Mouse (Mus musculus): ENCODE measurements around the gene Serpinc1. TPM values are rescaled to one million over a fixed set of nuclear protein-coding genes. Genes with fewer than 3 reads are reported as not detected.
"Not testable (repeated sequence)": the region's sequence is repeated elsewhere in the genome, so short reads cannot be mapped to it uniquely, and the experiment has no call there.

The Serpinc1 gene
- polyA plus RNA-seq, 2 experiments = 4.9 to 6.2 TPM

DNA sequence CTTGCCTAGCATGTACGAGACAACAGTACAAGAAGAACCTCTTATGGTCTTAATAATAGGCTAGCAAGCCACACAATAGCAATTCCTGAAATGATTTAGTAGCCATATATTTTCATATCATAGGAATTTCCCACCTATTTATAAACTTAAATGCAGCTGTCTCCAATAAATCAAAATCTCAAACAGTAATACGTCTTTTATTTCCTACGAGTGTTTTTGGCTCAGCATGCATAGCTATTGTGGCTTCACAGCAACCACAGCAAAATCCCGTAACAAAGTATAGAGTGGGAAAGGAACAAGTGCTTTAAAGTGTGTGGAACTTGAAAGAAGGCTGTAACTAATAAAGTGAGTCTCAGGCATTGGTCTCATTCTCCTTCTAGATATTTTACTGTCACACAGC lies 32.1 kb downstream of the Serpinc1 start:
- 54% methylated on average over 4 of the region's 4 CpGs for WGBS
- Histone ChIP-seq H3K27me3 (ENCODE audit: control insufficient read depth, insufficient read depth, low read length) (no peaks in the 10 kb centered on the region), H3K4me2 (replicated peaks; ENCODE audit: low read depth, low read length, severe bottlenecking) (no peak overlapping the region), H3K36me3 (ENCODE audit: control insufficient read depth, insufficient read depth, low read length) (peaks cover 17% of the 10 kb centered on the region), H3K9ac (ENCODE audit: low read depth, low read length, severe bottlenecking) (no peak overlapping the region), H3K4me3 (replicated peaks; ENCODE audit: low read length) (no peak overlapping the region), H3K9me3 (ENCODE audit: control insufficient read depth, low read length) (no peaks in the 10 kb centered on the region), H3K4me1 (ENCODE audit: control insufficient read depth, insufficient read depth, low read length) (0 out of 2 replicates have a peak, but pooled peaks cover 6% of the 10 kb centered on the region), H3K27ac (replicated peaks; ENCODE audit: low read depth, low read length) (no peak overlapping the region)
- ATAC-seq (ENCODE audit: low FRiP score, low read depth) (peak; percentile 60; the same call in 1 of the 2 replicates), DNase-seq (ENCODE audit: low spot score) (peak; percentile 29)
- no peak for TF ChIP-seq POLR2A (IDR thresholded peaks at IDR 0.05; ENCODE audit: borderline replicate concordance, extremely low read depth, insufficient read depth, insufficient read length)

DNA sequence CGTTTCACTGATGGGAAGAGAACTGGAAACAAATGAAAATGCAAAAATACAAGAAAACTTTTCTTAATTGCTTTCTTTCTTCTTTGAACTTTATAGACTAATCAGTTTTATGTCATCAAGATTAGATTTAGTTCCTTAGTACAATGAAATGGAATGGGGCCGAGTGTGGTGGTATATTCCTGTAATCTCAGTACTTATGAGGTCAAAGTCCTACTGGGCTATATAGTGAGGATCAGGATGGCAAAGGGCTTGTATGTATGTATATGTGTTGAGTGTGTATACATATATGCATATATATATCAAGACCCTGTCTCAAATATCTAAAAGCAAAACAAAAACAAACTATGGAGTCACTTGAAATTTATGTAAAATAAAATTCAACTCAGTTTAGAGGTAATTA lies 38.0 kb downstream of the Serpinc1 start:
- Histone ChIP-seq H3K4me3 (replicated peaks; ENCODE audit: low read length) (no peak overlapping the region), H3K4me1 (ENCODE audit: control insufficient read depth, insufficient read depth, low read length) (0 out of 2 replicates have a peak, but pooled peaks cover 1% of the 10 kb centered on the region), H3K4me2 (replicated peaks; ENCODE audit: low read depth, low read length, severe bottlenecking) (no peak overlapping the region), H3K36me3 (ENCODE audit: control insufficient read depth, insufficient read depth, low read length) (peaks cover 51% of the 10 kb centered on the region), H3K9ac (ENCODE audit: low read depth, low read length, severe bottlenecking) (no peak overlapping the region), H3K27ac (replicated peaks; ENCODE audit: low read depth, low read length) (no peak overlapping the region), H3K27me3 (ENCODE audit: control insufficient read depth, insufficient read depth, low read length) (no peaks in the 10 kb centered on the region), H3K9me3 (ENCODE audit: control insufficient read depth, low read length) (no peaks in the 10 kb centered on the region)
- 75% methylated on average over 2 of the region's 2 CpGs for WGBS
- TF ChIP-seq POLR2A (IDR thresholded peaks at IDR 0.05; ENCODE audit: borderline replicate concordance, extremely low read depth, insufficient read depth, insufficient read length) = no peak
- DNase-seq (ENCODE audit: low spot score) (no peak), ATAC-seq (ENCODE audit: low FRiP score, low read depth) (no peak)

DNA sequence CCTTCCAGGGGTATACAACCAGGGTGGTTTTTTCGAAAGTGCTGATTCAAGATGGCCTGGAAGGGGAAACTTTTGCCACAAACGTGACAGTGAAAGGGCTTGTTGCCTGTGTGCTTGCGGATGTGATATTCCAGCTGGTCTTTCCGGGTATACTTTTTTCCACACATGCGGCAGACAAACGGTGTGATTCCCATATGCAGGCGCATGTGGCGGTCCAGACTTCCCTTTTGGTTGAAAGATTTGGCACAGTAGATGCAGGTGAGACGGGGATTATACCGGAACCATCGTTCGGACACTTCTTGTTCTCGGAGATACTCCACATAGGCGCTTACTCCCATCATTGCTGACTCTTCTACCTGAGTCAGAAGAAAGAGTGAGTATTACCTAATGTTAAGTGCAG lies 41.7 kb downstream of the Serpinc1 start:
- Histone ChIP-seq H3K27ac (replicated peaks; ENCODE audit: low read depth, low read length) (no peak overlapping the region), H3K4me2 (replicated peaks; ENCODE audit: low read depth, low read length, severe bottlenecking) (no peak overlapping the region), H3K4me3 (replicated peaks; ENCODE audit: low read length) (no peak overlapping the region), H3K36me3 (ENCODE audit: control insufficient read depth, insufficient read depth, low read length) (peaks cover 37% of the 10 kb centered on the region), H3K9ac (ENCODE audit: low read depth, low read length, severe bottlenecking) (no peak overlapping the region), H3K4me1 (ENCODE audit: control insufficient read depth, insufficient read depth, low read length) (no peaks in the 10 kb centered on the region), H3K9me3 (ENCODE audit: control insufficient read depth, low read length) (no peaks in the 10 kb centered on the region), H3K27me3 (ENCODE audit: control insufficient read depth, insufficient read depth, low read length) (no peaks in the 10 kb centered on the region)
- no peak for ATAC-seq (ENCODE audit: low FRiP score, low read depth)
- 95% methylated on average over 14 of the region's 14 CpGs for WGBS
- TF ChIP-seq POLR2A (IDR thresholded peaks at IDR 0.05; ENCODE audit: borderline replicate concordance, extremely low read depth, insufficient read depth, insufficient read length) = no peak
- no peak for DNase-seq (ENCODE audit: low spot score)

DNA sequence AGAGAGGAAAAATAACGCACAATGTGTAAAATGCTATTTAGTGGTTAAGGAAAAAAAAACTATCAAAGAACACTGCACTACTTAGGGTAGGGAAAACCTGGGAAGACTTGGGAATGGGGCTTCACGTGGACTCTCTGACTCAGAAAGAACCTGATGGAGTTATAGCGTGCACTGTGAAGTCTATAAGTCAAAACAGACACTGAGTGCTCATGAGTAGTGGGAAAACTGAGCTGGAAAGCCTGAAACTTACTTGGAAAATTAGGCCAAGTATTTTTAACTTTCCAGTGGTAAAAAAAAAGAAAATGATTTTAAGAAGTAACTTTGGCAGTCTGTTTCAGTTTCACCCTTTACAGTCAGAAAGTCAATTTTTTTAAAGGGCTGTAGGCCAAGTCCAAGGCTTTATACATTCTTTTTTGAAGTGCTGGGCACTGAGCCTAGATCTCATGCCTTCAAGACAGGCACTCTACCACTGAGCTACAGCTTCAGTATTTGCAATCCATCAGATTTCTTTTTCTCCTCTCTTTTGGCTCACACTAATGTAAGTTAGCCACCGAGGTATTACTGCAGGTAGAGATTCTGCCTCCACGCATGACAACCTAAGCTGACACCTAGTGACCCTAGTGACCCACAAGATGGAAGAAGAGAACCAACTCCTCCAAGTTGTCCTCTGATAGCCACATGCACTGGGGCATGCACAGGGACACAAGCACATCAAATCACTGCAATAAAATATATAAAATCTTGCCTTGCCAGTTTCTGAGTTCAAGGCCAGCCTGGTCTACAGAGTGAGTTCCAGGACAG lies 47.2 kb downstream of the Serpinc1 start:
- Histone ChIP-seq H3K9me3 (ENCODE audit: control insufficient read depth, low read length) (no peaks in the 10 kb centered on the region), H3K4me2 (replicated peaks; ENCODE audit: low read depth, low read length, severe bottlenecking) (no peak overlapping the region), H3K27me3 (ENCODE audit: control insufficient read depth, insufficient read depth, low read length) (no peaks in the 10 kb centered on the region), H3K36me3 (ENCODE audit: control insufficient read depth, insufficient read depth, low read length) (peaks cover 20% of the 10 kb centered on the region), H3K4me1 (ENCODE audit: control insufficient read depth, insufficient read depth, low read length) (0 out of 2 replicates have a peak, but pooled peaks cover 3% of the 10 kb centered on the region), H3K9ac (ENCODE audit: low read depth, low read length, severe bottlenecking) (no peak overlapping the region), H3K4me3 (replicated peaks; ENCODE audit: low read length) (no peak overlapping the region), H3K27ac (replicated peaks; ENCODE audit: low read depth, low read length) (peak overlapping the region; percentile 21)
- WGBS = 63% methylated on average over 5 of the region's 5 CpGs
- TF ChIP-seq POLR2A (IDR thresholded peaks at IDR 0.05; ENCODE audit: borderline replicate concordance, extremely low read depth, insufficient read depth, insufficient read length) = no peak
- ATAC-seq (ENCODE audit: low FRiP score, low read depth) (peak; percentile 67), DNase-seq (ENCODE audit: low spot score) (peak; percentile 83)

DNA sequence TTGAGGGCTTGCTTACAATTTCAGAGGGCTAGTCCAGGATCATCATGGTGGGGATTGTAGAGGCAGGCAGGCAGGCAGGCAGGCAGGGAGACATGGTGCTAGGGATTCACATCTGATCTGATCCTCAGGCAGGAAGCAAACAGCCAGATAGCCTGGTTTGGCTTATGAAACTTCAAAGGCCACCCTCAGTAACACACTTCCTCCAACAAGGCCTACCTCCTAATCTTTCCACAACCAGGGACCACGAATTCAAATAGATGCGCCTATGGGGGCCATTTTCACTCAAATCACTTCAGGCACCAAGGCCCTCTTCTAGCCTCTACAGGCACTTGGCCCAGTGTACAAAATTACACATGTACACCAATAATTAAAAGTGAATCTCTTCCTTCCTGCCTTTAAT lies 48.8 kb downstream of the Serpinc1 start:
- 67% methylated on average over 2 of the region's 2 CpGs for WGBS
- no peak overlapping the region for H3K4me3 ChIP-seq (replicated peaks; ENCODE audit: low read length)

DNA sequence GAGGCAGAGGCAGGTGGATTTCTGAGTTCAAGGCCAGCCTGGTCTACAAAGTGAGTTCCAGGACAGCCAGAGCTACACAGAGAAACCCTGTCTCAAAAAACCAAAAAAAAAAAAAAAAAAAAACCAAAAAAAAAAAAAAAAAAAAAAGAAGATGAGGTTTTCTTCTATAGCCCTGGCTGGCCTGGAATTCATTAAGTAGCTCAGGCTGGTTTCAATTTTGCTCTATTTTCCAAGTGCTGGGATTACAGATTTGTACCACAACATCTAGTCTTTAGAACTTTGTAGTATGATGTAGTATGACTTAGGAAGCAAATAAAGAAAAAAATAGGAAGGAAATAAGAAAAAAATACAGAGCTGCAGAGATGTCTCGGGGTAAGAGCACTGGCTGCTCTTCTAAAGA lies 50.0 kb downstream of the Serpinc1 start:
- H3K27ac ChIP-seq (replicated peaks; ENCODE audit: low read depth, low read length); H3K9ac ChIP-seq (ENCODE audit: low read depth, low read length, severe bottlenecking); H3K4me3 ChIP-seq (replicated peaks; ENCODE audit: low read length); ATAC-seq (ENCODE audit: low FRiP score, low read depth); H3K27me3 ChIP-seq (ENCODE audit: control insufficient read depth, insufficient read depth, low read length); H3K4me2 ChIP-seq (replicated peaks; ENCODE audit: low read depth, low read length, severe bottlenecking); H3K9me3 ChIP-seq (ENCODE audit: control insufficient read depth, low read length); H3K4me1 ChIP-seq (ENCODE audit: control insufficient read depth, insufficient read depth, low read length): not testable (repeated sequence)
- WGBS = 69% methylated on average over 1 of the region's 1 CpGs
- peaks cover 38% of the 10 kb centered on the region for H3K36me3 ChIP-seq (ENCODE audit: control insufficient read depth, insufficient read depth, low read length)
- peak; percentile 39 for DNase-seq (ENCODE audit: low spot score)

More for the DNA sequence above, 48.8 kb downstream of the Serpinc1 start:
- no peak overlapping the region for H3K27ac ChIP-seq (replicated peaks; ENCODE audit: low read depth, low read length)
- H3K9ac ChIP-seq (ENCODE audit: low read depth, low read length, severe bottlenecking) = no peak overlapping the region
- H3K4me1 ChIP-seq (ENCODE audit: control insufficient read depth, insufficient read depth, low read length) = 0 out of 2 replicates have a peak, but pooled peaks cover 3% of the 10 kb centered on the region
- no peak for DNase-seq (ENCODE audit: low spot score)
- ATAC-seq (ENCODE audit: low FRiP score, low read depth) = no peak
- no peak overlapping the region for H3K4me2 ChIP-seq (replicated peaks; ENCODE audit: low read depth, low read length, severe bottlenecking)
- H3K9me3 ChIP-seq (ENCODE audit: control insufficient read depth, low read length) = no peaks in the 10 kb centered on the region
- H3K27me3 ChIP-seq (ENCODE audit: control insufficient read depth, insufficient read depth, low read length) = no peaks in the 10 kb centered on the region
- H3K36me3 ChIP-seq (ENCODE audit: control insufficient read depth, insufficient read depth, low read length) = peaks cover 33% of the 10 kb centered on the region
- TF ChIP-seq POLR2A (IDR thresholded peaks at IDR 0.05; ENCODE audit: borderline replicate concordance, extremely low read depth, insufficient read depth, insufficient read length) = no peak

Data from limb, embryonic 14.5 days (tissue).